Mouse (Mus musculus): ENCODE measurements at regions not wholly inside any gene's neighbourhood (a gene's known extent, or its start where the extent isn't known, plus 50 kb on each side); places are given as distances from the start of the nearest gene placed in this dataset.

DNA sequence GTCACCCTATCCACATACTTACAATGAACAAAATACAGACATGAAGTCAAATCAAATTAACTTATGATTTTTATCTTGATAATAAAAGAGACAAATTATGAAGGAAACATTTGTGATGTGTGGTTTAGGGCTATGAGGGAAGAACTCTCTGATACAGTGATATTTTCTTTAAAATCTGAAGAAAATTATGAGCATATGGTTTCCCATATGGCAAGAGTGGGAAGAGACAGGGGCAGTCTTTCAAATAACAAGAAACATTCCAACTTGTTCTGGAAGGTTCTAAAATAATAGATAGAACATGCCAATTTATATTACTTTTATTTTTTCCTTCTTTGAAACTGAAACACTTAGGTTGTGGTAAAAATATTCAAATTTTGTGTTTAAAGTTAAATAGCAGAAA, 1585.3 kb upstream of the B3galt2 start:
- DNase-seq (ENCODE audit: low read depth) = no peak

All from 416B (cell line).